Mouse (Mus musculus): ENCODE measurements around the gene Amn1.
"Not testable (repeated sequence)": the region's sequence is repeated elsewhere in the genome, so short reads cannot be mapped to it uniquely, and the experiment has no call there.

The Amn1 gene

GRCm38 (mm10) chr6:149188041-149188924, at the start of gene Amn1:
Gene Amn1, minus strand, starts transcription at chr6:149188712.
- peak; percentile 98 for DNase-seq (ENCODE audit: low read depth, low spot score)

- no peak for DNase-seq (ENCODE audit: low read depth, low spot score)
Observed at GRCm38 (mm10) chr6:149236807-149237206, 48.3 kb upstream of the Amn1 start.

- no peak for DNase-seq (ENCODE audit: low read depth, low spot score)
Observed at GRCm38 (mm10) chr6:149233918-149234317, 45.4 kb upstream of the Amn1 start.

- no peak for DNase-seq (ENCODE audit: low read depth, low spot score)
Observed at GRCm38 (mm10) chr6:149224751-149225150, 36.2 kb upstream of the Amn1 start.

GRCm38 (mm10) chr6:149221296-149221695, 32.8 kb upstream of the Amn1 start:
- DNase-seq (ENCODE audit: low read depth, low spot score), result no peak

- DNase-seq (ENCODE audit: low read depth, low spot score), result no peak
Observed at GRCm38 (mm10) chr6:149198572-149198971, 10.1 kb upstream of the Amn1 start.

GRCm38 (mm10) chr6:149197116-149197515, 8.6 kb upstream of the Amn1 start:
- no peak for DNase-seq (ENCODE audit: low read depth, low spot score)

- peak; percentile 90 for DNase-seq (ENCODE audit: low read depth, low spot score)
Observed at GRCm38 (mm10) chr6:149193276-149193905, 4.9 kb upstream of the Amn1 start.

GRCm38 (mm10) chr6:149191951-149192350, 3.4 kb upstream of the Amn1 start:
- not testable (repeated sequence) for DNase-seq (ENCODE audit: low read depth, low spot score)

GRCm38 (mm10) chr6:149189340-149189922, 919 bp upstream of the Amn1 start:
- no peak for DNase-seq (ENCODE audit: low read depth, low spot score)

- no peak for DNase-seq (ENCODE audit: low read depth, low spot score)
Observed at GRCm38 (mm10) chr6:149188925-149189257, 379 bp upstream of the Amn1 start.

GRCm38 (mm10) chr6:149187371-149187770, 1.1 kb downstream of the Amn1 start:
- no peak for DNase-seq (ENCODE audit: low read depth, low spot score)

- no peak for DNase-seq (ENCODE audit: low read depth, low spot score)
Observed at GRCm38 (mm10) chr6:149184007-149184406, 4.5 kb downstream of the Amn1 start.

GRCm38 (mm10) chr6:149179064-149179463, 9.4 kb downstream of the Amn1 start:
- DNase-seq (ENCODE audit: low read depth, low spot score), result no peak

- DNase-seq (ENCODE audit: low read depth, low spot score), result no peak
Observed at GRCm38 (mm10) chr6:149174932-149175570, 13.5 kb downstream of the Amn1 start.

- DNase-seq (ENCODE audit: low read depth, low spot score), result no peak
Observed at GRCm38 (mm10) chr6:149173831-149174625, 14.5 kb downstream of the Amn1 start.

- DNase-seq (ENCODE audit: low read depth, low spot score), result not testable (repeated sequence)
Observed at GRCm38 (mm10) chr6:149169965-149170364, 18.5 kb downstream of the Amn1 start.

GRCm38 (mm10) chr6:149168436-149168835, 20.1 kb downstream of the Amn1 start:
- DNase-seq (ENCODE audit: low read depth, low spot score), result no peak

GRCm38 (mm10) chr6:149167672-149168071, 20.8 kb downstream of the Amn1 start:
- no peak for DNase-seq (ENCODE audit: low read depth, low spot score)

GRCm38 (mm10) chr6:149167038-149167437, 21.5 kb downstream of the Amn1 start:
- DNase-seq (ENCODE audit: low read depth, low spot score), result not testable (repeated sequence)
